Mouse (Mus musculus): ENCODE results near the gene Txnrd2. TPM values are rescaled to one million over a fixed set of nuclear protein-coding genes. Genes with fewer than 3 reads are reported as not detected.

The Txnrd2 gene
- total RNA-seq, 2 experiments from 2014 or later, result 73.3 to 97.3 TPM

- DNase-seq, result no peak
Measured at GRCm38 (mm10) chr16:18393595-18393994, 32.6 kb upstream of the Txnrd2 start.

DNA sequence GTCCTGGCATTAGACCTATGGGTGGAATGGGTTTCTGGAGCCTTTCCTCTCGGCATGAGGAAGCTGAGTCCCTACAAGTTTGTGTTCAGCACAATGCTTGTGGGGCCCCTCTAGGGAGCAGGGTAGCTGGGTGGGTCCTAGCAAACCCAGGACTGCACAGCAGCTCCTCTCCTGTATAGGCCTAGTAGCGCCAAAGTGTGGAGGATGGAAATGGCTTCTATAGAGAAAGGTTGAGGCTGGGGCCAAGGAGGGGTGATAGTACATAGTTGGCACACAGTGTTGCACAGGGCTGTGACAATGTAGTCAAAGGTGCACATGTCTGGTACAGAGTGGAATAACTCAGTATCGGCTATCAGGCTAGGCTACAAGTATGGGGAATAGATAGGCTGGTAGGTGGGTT, 32.1 kb upstream of the Txnrd2 start:
- no peak for DNase-seq

DNA sequence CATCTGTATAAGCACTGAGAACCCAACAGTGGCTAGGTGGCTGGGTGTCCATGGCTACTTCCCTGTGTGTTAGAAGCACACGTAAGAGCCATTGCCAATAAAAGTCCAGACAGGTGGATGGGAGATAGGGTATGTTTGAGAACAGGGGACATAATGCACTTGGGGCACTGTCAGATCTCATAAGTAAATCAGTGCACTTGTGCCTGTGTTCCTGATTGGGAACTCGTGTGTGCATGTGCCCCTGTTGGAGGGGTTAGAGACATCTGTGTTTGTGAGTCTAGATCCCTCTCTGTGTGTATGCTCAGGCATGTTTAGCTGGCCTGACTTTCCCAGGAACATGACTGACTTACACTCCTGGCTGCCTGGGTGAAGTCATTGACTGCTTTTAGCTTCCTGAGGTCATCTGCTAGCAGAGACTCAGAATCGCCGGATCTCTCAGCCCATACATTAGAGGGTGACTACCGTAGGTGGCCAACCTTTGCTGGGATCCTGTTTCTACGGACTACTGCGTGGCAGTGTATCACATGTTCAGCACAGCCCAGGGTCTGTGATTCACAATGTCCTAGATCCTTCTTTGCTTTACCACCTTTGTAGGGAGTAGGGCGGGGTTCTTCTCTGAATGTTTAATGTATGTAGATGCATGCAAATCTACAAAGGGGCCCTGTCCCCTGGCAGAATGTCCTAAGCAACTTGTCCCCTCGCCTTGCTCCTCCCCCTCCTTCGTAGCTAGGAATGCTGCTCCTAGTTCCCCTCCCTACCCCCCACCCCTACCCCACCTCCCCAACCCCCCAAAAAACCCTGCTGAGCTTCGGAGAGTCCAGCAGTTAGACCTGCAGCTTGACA, 31.2 kb upstream of the Txnrd2 start:
- no peak for DNase-seq

DNA sequence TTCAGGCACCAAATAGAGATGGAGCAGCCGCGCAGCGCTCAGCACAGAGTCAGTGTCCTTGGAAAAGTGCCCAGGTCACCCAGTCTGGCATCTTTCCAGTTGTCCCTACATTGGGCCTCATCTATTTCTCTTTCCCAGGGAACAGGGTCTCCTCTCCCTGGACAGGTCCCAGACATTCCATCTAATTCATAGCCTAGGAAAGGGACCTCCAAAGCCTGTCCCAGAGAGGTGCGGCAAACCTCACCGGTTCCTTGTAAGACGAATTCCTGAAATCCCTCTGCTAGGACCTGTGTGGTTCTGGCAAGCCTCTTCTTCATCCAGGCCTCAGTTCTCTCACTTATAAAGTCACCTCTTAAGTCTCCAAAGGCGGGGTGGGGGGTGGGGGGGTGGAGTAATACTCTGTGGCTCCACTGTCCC, 30.6 kb upstream of the Txnrd2 start:
- DNase-seq, result peak; percentile 84 to 91

- DNase-seq, result peak; percentile 74 to 77
Measured at GRCm38 (mm10) chr16:18396201-18396600, 30.0 kb upstream of the Txnrd2 start.

- no peak for DNase-seq
Measured at GRCm38 (mm10) chr16:18396791-18397621, 29.2 kb upstream of the Txnrd2 start.

GRCm38 (mm10) chr16:18400028-18400427, 26.2 kb upstream of the Txnrd2 start:
- DNase-seq, result no peak

- DNase-seq, result peak in 1 of 2 experiments; percentile 57
Measured at GRCm38 (mm10) chr16:18400472-18401216, 25.5 kb upstream of the Txnrd2 start.

DNA sequence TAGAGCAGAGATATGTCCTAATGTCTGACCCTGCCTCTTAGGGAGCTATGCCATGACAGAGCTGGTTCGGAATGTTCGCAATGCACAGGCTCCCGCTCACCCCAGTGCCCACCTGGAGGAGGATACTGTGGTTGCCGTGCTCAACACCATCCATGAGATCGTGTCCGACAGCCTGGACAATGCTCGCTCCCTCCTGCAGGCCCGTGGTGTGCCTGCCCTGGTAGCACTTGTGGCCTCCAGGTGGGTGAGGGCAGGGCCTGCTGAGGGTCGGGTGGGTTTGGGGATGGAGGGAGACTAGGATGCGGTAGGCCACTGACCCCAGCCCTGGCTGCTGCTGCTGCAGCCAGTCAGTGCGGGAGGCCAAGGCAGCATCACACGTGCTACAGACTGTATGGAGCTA, 22.9 kb upstream of the Txnrd2 start:
- DNase-seq, result no peak

- no peak for DNase-seq
Measured at GRCm38 (mm10) chr16:18405091-18405854, 20.9 kb upstream of the Txnrd2 start.

DNA sequence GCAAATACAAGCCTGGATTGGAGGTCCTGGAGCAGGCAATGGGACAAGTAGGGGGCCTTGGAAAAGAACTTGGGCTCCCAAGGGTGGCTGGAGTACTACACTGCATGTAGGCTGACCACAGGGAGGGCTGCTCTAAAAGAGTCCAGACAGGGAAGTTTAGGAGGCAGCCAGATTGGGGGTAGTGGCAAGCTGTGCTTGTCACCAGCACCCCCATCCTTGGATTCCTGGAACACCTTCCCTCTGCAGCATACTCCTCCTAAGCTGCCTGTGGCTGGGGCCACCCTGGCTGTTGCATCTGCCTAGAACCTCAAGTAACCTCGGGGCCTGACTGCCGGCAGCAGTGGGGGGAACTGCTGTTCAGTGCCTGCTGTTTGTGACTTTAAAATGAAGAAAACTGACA, 20.3 kb upstream of the Txnrd2 start:
- no peak for DNase-seq

GRCm38 (mm10) chr16:18406293-18406692, 19.9 kb upstream of the Txnrd2 start:
- peak; percentile 74 to 83 for DNase-seq

- no peak for DNase-seq
Measured at GRCm38 (mm10) chr16:18407912-18408311, 18.3 kb upstream of the Txnrd2 start.

GRCm38 (mm10) chr16:18409776-18410175, 16.4 kb upstream of the Txnrd2 start:
- DNase-seq, result no peak

- DNase-seq, result no peak
Measured at GRCm38 (mm10) chr16:18410418-18410817, 15.8 kb upstream of the Txnrd2 start.

- no peak for DNase-seq
Measured at GRCm38 (mm10) chr16:18411026-18411649, 15.0 kb upstream of the Txnrd2 start.

DNA sequence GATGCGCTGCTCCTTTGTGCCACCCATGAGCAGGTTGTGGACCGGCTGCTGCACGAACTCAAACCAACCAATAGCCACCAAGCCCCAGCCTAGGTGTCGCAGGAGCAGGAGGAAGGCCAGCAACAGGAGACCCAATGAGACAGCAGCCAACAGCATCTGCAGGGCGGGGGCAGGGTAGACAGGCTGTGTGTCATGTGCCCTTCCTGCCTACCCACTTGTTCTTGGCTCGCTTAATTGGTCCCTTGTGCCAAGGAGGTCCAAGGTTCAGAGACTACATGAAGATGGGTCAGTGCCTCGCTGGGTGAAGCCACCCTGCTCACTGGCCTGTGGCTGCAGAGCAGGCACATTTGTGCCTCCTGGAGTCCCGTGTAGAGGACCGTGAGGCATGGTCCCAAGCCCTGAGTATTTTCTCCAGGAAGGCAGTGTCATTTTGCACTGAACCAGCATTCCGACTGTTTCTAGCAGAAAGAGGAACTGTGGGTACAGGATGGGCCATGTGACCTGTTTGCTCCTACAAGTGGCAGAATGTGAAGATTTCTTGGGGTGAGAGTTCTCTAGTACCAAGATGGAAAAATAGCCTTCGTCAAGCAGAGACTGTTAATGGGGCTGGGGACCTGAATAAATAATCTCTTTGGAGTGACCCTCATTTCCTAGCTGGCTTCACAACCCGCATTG, 14.2 kb upstream of the Txnrd2 start:
- peak; percentile 89 to 91 for DNase-seq

DNA sequence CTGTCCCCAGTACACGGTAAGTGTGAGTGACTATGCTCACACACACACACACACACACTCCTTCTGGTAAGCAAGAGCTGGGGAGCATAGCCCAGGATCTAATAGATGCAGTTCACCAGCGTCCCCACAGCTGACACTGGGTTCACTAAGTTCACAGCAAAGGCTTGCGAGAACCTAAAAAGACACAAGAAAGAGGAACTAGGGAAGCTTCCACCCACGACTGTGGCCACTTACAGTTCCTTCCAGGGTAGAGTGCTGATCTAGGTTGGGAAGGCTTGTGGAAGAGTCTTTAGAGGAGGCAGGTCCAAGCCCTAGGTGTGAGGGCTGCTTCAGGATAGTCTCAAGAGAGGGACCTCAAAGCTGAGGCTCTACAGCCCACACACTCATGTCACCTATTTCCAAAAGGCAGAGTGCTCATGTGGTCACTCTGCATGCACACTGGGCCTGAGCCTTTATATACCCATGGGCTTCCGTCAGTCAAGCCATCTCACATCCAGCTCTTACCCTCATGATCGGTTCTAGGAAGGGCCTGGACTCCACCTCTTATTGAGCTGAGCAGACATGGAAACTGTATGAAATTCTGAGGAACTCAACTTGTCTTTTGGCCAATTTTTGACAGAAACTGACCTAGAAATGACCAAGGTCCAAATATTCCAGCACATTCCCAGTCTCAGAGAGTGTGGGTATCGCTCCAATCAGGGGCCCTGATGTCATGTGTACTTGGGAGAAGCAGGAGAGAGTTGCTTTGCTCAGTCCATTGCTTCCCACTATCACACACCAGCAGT, 13.0 kb upstream of the Txnrd2 start:
- DNase-seq, result no peak

GRCm38 (mm10) chr16:18416094-18416761, 10.0 kb upstream of the Txnrd2 start:
- peak; percentile 60 to 61 for DNase-seq

Measured in adrenal gland, postnatal 36 days (tissue).